Mouse (Mus musculus) olfactory bulb, adult 2 months (tissue): ENCODE results near the gene Snrpa1.

Experiments used
- CTCF ChIP-seq: fragments of 200-500 bp; IDR thresholded peaks from 2 replicates; pipeline ENCODE4 v1.5.1; 2012; ENCODE audit warnings: low read depth, mild to moderate bottlenecking, low read length, moderate library complexity; ENCODE audit not compliant: insufficient read depth
- POLR2A ChIP-seq: fragments of 200-500 bp; IDR thresholded peaks from 2 replicates; pipeline ENCODE4 v1.6.1; 2012; ENCODE audit warnings: mild to moderate bottlenecking, low read depth, low read length, moderate library complexity; ENCODE audit not compliant: insufficient read depth

GRCm38 (mm10) chr7:66120702-66121396 lies 62.0 kb downstream of the Snrpa1 start:
- TF ChIP-seq POLR2A (no peak), CTCF (no peak)
